Mouse (Mus musculus): ENCODE results near the gene Rhcg. TPM values are rescaled to one million over a fixed set of nuclear protein-coding genes. Genes with fewer than 3 reads are reported as not detected.

The Rhcg gene
- total and polyA plus RNA-seq, 3 experiments, result not detected

- Histone ChIP-seq H3K4me3 (ENCODE audit: low read depth, low read length) (no peak overlapping the region), H3K27me3 (ENCODE audit: insufficient read depth, low read length) (no peaks in the 10 kb centered on the region; the same call in 1 of the 2 replicates), H3K36me3 (replicated peaks) (no peaks in the 10 kb centered on the region), H3K4me1 (ENCODE audit: insufficient read depth, low read depth, low read length) (no peaks in the 10 kb centered on the region), H3K9me3 (replicated peaks) (no peaks in the 10 kb centered on the region)
- DNase-seq (ENCODE audit: low spot score) (no peak), ATAC-seq (ENCODE audit: extremely low read depth, insufficient number of reproducible peaks, low FRiP score, poor library complexity, severe bottlenecking) (no peak)
- no peak for TF ChIP-seq CTCF (IDR thresholded peaks at IDR 0.05; ENCODE audit: low read depth, low read length)
- TF ChIP-seq GATA1 (IDR thresholded peaks at IDR 0.05; ENCODE audit: borderline replicate concordance, low read length), result no peak
- TF ChIP-seq GATA2 (IDR thresholded peaks at IDR 0.05; ENCODE audit: borderline replicate concordance, low read depth, low read length), result no peak
- no peak for TF ChIP-seq POLR2AphosphoS5 (IDR thresholded peaks at IDR 0.05; ENCODE audit: insufficient replicate concordance, low read depth, low read length)
- TF ChIP-seq TAL1 (conservative IDR thresholded peaks at IDR 0.05; ENCODE audit: low read depth, low read length), result no peak
These were observed 5.6 kb upstream of the Rhcg start for GRCm38 (mm10) chr7:79623086-79623485.

- TF ChIP-seq TAL1 (conservative IDR thresholded peaks at IDR 0.05; ENCODE audit: low read depth, low read length) (no peak), POLR2AphosphoS5 (IDR thresholded peaks at IDR 0.05; ENCODE audit: insufficient replicate concordance, low read depth, low read length) (no peak), GATA1 (IDR thresholded peaks at IDR 0.05; ENCODE audit: borderline replicate concordance, low read length) (no peak), GATA2 (IDR thresholded peaks at IDR 0.05; ENCODE audit: borderline replicate concordance, low read depth, low read length) (no peak), CTCF (IDR thresholded peaks at IDR 0.05; ENCODE audit: low read depth, low read length) (no peak)
- Histone ChIP-seq H3K27me3 (ENCODE audit: insufficient read depth, low read length) (peaks cover 10% of the 10 kb centered on the region), H3K4me1 (ENCODE audit: insufficient read depth, low read depth, low read length) (no peaks in the 10 kb centered on the region), H3K36me3 (replicated peaks) (no peaks in the 10 kb centered on the region), H3K9me3 (replicated peaks) (no peaks in the 10 kb centered on the region), H3K4me3 (ENCODE audit: low read depth, low read length) (no peak overlapping the region)
- DNase-seq (ENCODE audit: low spot score) (no peak), ATAC-seq (ENCODE audit: extremely low read depth, insufficient number of reproducible peaks, low FRiP score, poor library complexity, severe bottlenecking) (no peak)
These were observed 2.0 kb upstream of the Rhcg start for GRCm38 (mm10) chr7:79619493-79619892.

- ATAC-seq (ENCODE audit: extremely low read depth, insufficient number of reproducible peaks, low FRiP score, poor library complexity, severe bottlenecking), result no peak
- no peak for TF ChIP-seq GATA1 (IDR thresholded peaks at IDR 0.05; ENCODE audit: borderline replicate concordance, low read length)
- no peak for TF ChIP-seq GATA2 (IDR thresholded peaks at IDR 0.05; ENCODE audit: borderline replicate concordance, low read depth, low read length)
- no peak for TF ChIP-seq CTCF (IDR thresholded peaks at IDR 0.05; ENCODE audit: low read depth, low read length)
- TF ChIP-seq TAL1 (conservative IDR thresholded peaks at IDR 0.05; ENCODE audit: low read depth, low read length), result no peak
- no peak for TF ChIP-seq POLR2AphosphoS5 (IDR thresholded peaks at IDR 0.05; ENCODE audit: insufficient replicate concordance, low read depth, low read length)
- H3K27me3 ChIP-seq (ENCODE audit: insufficient read depth, low read length), result peaks cover 22% of the 10 kb centered on the region
These were observed 1.5 kb downstream of the Rhcg start for GRCm38 (mm10) chr7:79615941-79616340.

GRCm38 (mm10) chr7:79615008-79615407 lies 2.4 kb downstream of the Rhcg start:
- H3K9me3 ChIP-seq (replicated peaks), result no peaks in the 10 kb centered on the region
- no peak for ATAC-seq (ENCODE audit: extremely low read depth, insufficient number of reproducible peaks, low FRiP score, poor library complexity, severe bottlenecking)
- no peak overlapping the region for H3K4me3 ChIP-seq (ENCODE audit: low read depth, low read length)
- no peak for DNase-seq (ENCODE audit: low spot score)
- H3K4me1 ChIP-seq (ENCODE audit: insufficient read depth, low read depth, low read length), result no peaks in the 10 kb centered on the region
- H3K27me3 ChIP-seq (ENCODE audit: insufficient read depth, low read length), result peaks cover 22% of the 10 kb centered on the region
- H3K36me3 ChIP-seq (replicated peaks), result no peaks in the 10 kb centered on the region
- TF ChIP-seq GATA1 (IDR thresholded peaks at IDR 0.05; ENCODE audit: borderline replicate concordance, low read length), result no peak
- TF ChIP-seq CTCF (IDR thresholded peaks at IDR 0.05; ENCODE audit: low read depth, low read length), result no peak
- no peak for TF ChIP-seq TAL1 (conservative IDR thresholded peaks at IDR 0.05; ENCODE audit: low read depth, low read length)
- TF ChIP-seq POLR2AphosphoS5 (IDR thresholded peaks at IDR 0.05; ENCODE audit: insufficient replicate concordance, low read depth, low read length), result no peak
- TF ChIP-seq GATA2 (IDR thresholded peaks at IDR 0.05; ENCODE audit: borderline replicate concordance, low read depth, low read length), result no peak

More at GRCm38 (mm10) chr7:79615941-79616340, 1.5 kb downstream of the Rhcg start:
- H3K4me3 ChIP-seq (ENCODE audit: low read depth, low read length), result no peak overlapping the region
- DNase-seq (ENCODE audit: low spot score), result no peak
- no peaks in the 10 kb centered on the region for H3K9me3 ChIP-seq (replicated peaks)
- H3K4me1 ChIP-seq (ENCODE audit: insufficient read depth, low read depth, low read length), result no peaks in the 10 kb centered on the region
- no peaks in the 10 kb centered on the region for H3K36me3 ChIP-seq (replicated peaks)

GRCm38 (mm10) chr7:79613314-79613713 lies 4.1 kb downstream of the Rhcg start:
- Histone ChIP-seq H3K36me3 (replicated peaks) (no peaks in the 10 kb centered on the region), H3K4me1 (ENCODE audit: insufficient read depth, low read depth, low read length) (no peaks in the 10 kb centered on the region), H3K9me3 (replicated peaks) (no peaks in the 10 kb centered on the region), H3K4me3 (ENCODE audit: low read depth, low read length) (no peak overlapping the region), H3K27me3 (ENCODE audit: insufficient read depth, low read length) (peaks cover 22% of the 10 kb centered on the region)
- DNase-seq (ENCODE audit: low spot score) (no peak), ATAC-seq (ENCODE audit: extremely low read depth, insufficient number of reproducible peaks, low FRiP score, poor library complexity, severe bottlenecking) (no peak)
- no peak for TF ChIP-seq GATA2 (IDR thresholded peaks at IDR 0.05; ENCODE audit: borderline replicate concordance, low read depth, low read length)

- no peaks in the 10 kb centered on the region for H3K36me3 ChIP-seq (replicated peaks)
- TF ChIP-seq TAL1 (conservative IDR thresholded peaks at IDR 0.05; ENCODE audit: low read depth, low read length) (no peak), GATA1 (IDR thresholded peaks at IDR 0.05; ENCODE audit: borderline replicate concordance, low read length) (no peak), GATA2 (IDR thresholded peaks at IDR 0.05; ENCODE audit: borderline replicate concordance, low read depth, low read length) (no peak), CTCF (IDR thresholded peaks at IDR 0.05; ENCODE audit: low read depth, low read length) (peak; percentile 59)
- H3K27me3 ChIP-seq (ENCODE audit: insufficient read depth, low read length), result peaks cover 22% of the 10 kb centered on the region
- H3K4me1 ChIP-seq (ENCODE audit: insufficient read depth, low read depth, low read length), result no peaks in the 10 kb centered on the region
- DNase-seq (ENCODE audit: low spot score) (peak; percentile 53), ATAC-seq (ENCODE audit: extremely low read depth, insufficient number of reproducible peaks, low FRiP score, poor library complexity, severe bottlenecking) (no peak)
- no peak overlapping the region for H3K4me3 ChIP-seq (ENCODE audit: low read depth, low read length)
- H3K9me3 ChIP-seq (replicated peaks), result no peaks in the 10 kb centered on the region
These were observed 4.7 kb downstream of the Rhcg start for GRCm38 (mm10) chr7:79612783-79613182.

- Histone ChIP-seq H3K27me3 (ENCODE audit: insufficient read depth, low read length) (peaks cover 18% of the 10 kb centered on the region), H3K9me3 (replicated peaks) (no peaks in the 10 kb centered on the region), H3K36me3 (replicated peaks) (no peaks in the 10 kb centered on the region), H3K4me1 (ENCODE audit: insufficient read depth, low read depth, low read length) (no peaks in the 10 kb centered on the region; the same call in 1 of the 2 replicates), H3K4me3 (ENCODE audit: low read depth, low read length) (no peak overlapping the region)
- no peak for ATAC-seq (ENCODE audit: extremely low read depth, insufficient number of reproducible peaks, low FRiP score, poor library complexity, severe bottlenecking)
- no peak for DNase-seq (ENCODE audit: low spot score)
- no peak for TF ChIP-seq GATA1 (IDR thresholded peaks at IDR 0.05; ENCODE audit: borderline replicate concordance, low read length)
- TF ChIP-seq TAL1 (conservative IDR thresholded peaks at IDR 0.05; ENCODE audit: low read depth, low read length), result no peak
- no peak for TF ChIP-seq GATA2 (IDR thresholded peaks at IDR 0.05; ENCODE audit: borderline replicate concordance, low read depth, low read length)
- no peak for TF ChIP-seq CTCF (IDR thresholded peaks at IDR 0.05; ENCODE audit: low read depth, low read length)
- no peak for TF ChIP-seq POLR2AphosphoS5 (IDR thresholded peaks at IDR 0.05; ENCODE audit: insufficient replicate concordance, low read depth, low read length)
These were observed 5.6 kb downstream of the Rhcg start for GRCm38 (mm10) chr7:79611901-79612300.

Measured in G1E (cell line).